Mouse (Mus musculus) G1E (cell line): Measurements from ENCODE around the gene Eif2b5.

Source experiments
- CTCF ChIP-seq: IDR thresholded peaks from 2 replicates; pipeline ENCODE4 v1.5.1; 2012; ENCODE audit warnings: low read depth, low read length, inconsistent platforms, mixed read lengths
- GATA1 ChIP-seq: IDR thresholded peaks from 2 replicates; pipeline ENCODE4 v1.6.1; 2012; ENCODE audit warnings: borderline replicate concordance, low read length, inconsistent platforms, mixed read lengths
- GATA2 ChIP-seq: IDR thresholded peaks from 2 replicates; pipeline ENCODE4 v1.6.1; 2012; ENCODE audit warnings: low read depth, low read length, inconsistent platforms, borderline replicate concordance
- POLR2AphosphoS5 ChIP-seq: IDR thresholded peaks from 2 replicates; pipeline ENCODE4 v1.6.1; 2012; ENCODE audit warnings: low read depth, low read length, inconsistent platforms; ENCODE audit not compliant: insufficient replicate concordance
- TAL1 ChIP-seq: conservative IDR thresholded peaks from 2 replicates; pipeline ENCODE4 v1.6.1; 2012; ENCODE audit warnings: low read depth, low read length, inconsistent platforms, mixed read lengths

- no peak for TF ChIP-seq CTCF
- no peak for TF ChIP-seq TAL1
- no peak for TF ChIP-seq POLR2AphosphoS5
- no peak for TF ChIP-seq GATA1
- no peak for TF ChIP-seq GATA2
Measured at GRCm38 (mm10) chr16:20454155-20454654, 44.4 kb upstream of the Eif2b5 start.
